Mouse (Mus musculus) MN1 (cell line): ENCODE results near the gene Fam151b.

Source experiments
- DNase-seq: peaks from one replicate; pipeline ENCODE4 v3.0.0-alpha.2; 2016; ENCODE audit warnings: low spot score

Gene Fam151b

GRCm38 (mm10) chr13:92483852-92484463 lies at the start of gene Fam151b:
Gene Fam151b (minus strand): TSS chr13:92484015.
- peak; percentile 32 for DNase-seq

- DNase-seq = no peak
Measured at GRCm38 (mm10) chr13:92532216-92532615, 48.4 kb upstream of the Fam151b start.

- no peak for DNase-seq
Measured at GRCm38 (mm10) chr13:92531237-92531636, 47.4 kb upstream of the Fam151b start.

- peak; percentile 98 for DNase-seq
Measured at GRCm38 (mm10) chr13:92530721-92531211, 47.0 kb upstream of the Fam151b start, which contains the start of gene Zfyve16. Gene Zfyve16 (minus strand): TSS chr13:92530868.

- DNase-seq = no peak
Measured at GRCm38 (mm10) chr13:92529828-92530720, 46.3 kb upstream of the Fam151b start.

- DNase-seq = no peak
Measured at GRCm38 (mm10) chr13:92523178-92523813, 39.5 kb upstream of the Fam151b start.

GRCm38 (mm10) chr13:92504871-92505270 lies 21.1 kb upstream of the Fam151b start:
- DNase-seq = no peak

- DNase-seq = no peak
Measured at GRCm38 (mm10) chr13:92491923-92492322, 8.1 kb upstream of the Fam151b start.

- DNase-seq = peak; percentile 93
Measured at GRCm38 (mm10) chr13:92490817-92491216, 7.0 kb upstream of the Fam151b start.

- peak; percentile 12 for DNase-seq
Measured at GRCm38 (mm10) chr13:92483348-92483747, 467 bp downstream of the Fam151b start.

GRCm38 (mm10) chr13:92470151-92470550 lies 13.7 kb downstream of the Fam151b start:
- DNase-seq = no peak

GRCm38 (mm10) chr13:92469381-92469780 lies 14.4 kb downstream of the Fam151b start:
- DNase-seq = no peak

GRCm38 (mm10) chr13:92467891-92468290 lies 15.9 kb downstream of the Fam151b start:
- no peak for DNase-seq

- no peak for DNase-seq
Measured at GRCm38 (mm10) chr13:92464698-92465097, 19.1 kb downstream of the Fam151b start.

- no peak for DNase-seq
Measured at GRCm38 (mm10) chr13:92446872-92447271, 36.9 kb downstream of the Fam151b start.

- DNase-seq = no peak
Measured at GRCm38 (mm10) chr13:92440286-92440685, 43.5 kb downstream of the Fam151b start.

- DNase-seq = no peak
Measured at GRCm38 (mm10) chr13:92438656-92439055, 45.2 kb downstream of the Fam151b start.

- DNase-seq = no peak
Measured at GRCm38 (mm10) chr13:92427351-92427855, 56.4 kb downstream of the Fam151b start.

- DNase-seq = no peak
Measured at GRCm38 (mm10) chr13:92426294-92427051, 57.3 kb downstream of the Fam151b start.

- peak; percentile 30 for DNase-seq
Measured at GRCm38 (mm10) chr13:92425758-92426264, 58.0 kb downstream of the Fam151b start, which contains the start of gene Ankrd34b. Gene Ankrd34b (plus strand): TSS chr13:92425896.

- DNase-seq = no peak
Measured at GRCm38 (mm10) chr13:92423711-92424110, 60.1 kb downstream of the Fam151b start.
